Mouse (Mus musculus): ENCODE measurements around the gene Eef1akmt4.

The Eef1akmt4 gene

DNA sequence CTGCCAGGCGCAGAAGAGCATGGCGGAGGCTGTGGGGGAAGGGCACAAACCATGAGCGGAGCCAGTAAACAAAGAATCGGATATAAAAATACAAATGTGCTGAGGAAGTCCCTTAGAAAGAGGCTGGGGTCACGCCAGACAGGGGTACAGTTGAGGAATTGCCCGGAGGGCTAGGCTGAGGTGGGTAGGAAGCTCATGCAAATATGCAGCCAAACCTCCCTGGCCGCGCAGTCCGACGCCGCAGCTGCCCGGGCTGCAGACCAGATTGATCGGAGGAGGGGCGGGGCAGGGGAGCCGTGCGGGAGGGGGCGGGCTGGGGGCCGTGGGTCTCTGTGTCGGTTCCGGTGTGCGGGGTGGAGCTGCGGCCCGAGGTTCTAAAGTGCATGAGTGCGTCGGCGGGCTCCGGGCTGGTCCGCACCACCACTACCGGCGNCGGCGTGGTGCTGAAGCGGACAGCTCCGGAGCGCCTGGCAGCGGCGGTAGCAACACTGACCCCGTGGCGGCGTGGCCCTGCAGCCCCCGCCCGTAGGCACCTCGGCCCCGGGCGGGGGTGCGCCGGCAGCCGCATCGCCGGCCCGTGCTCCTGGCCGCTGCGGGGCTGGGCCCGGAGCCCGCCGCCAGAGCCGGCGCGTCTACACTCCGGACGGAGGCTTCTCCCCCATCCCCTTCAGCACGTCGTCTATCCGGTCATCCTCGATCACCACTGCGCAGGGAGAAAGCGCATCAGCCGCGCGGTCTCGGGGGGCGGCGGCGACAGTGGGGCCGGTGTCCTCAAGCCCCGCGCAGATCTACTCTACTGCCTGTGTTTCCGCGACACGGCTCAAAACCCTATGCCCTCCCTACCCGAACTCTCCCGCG lies 8.4 kb downstream of the Eef1akmt4 start:
- TF ChIP-seq GATA4 (IDR thresholded peaks at IDR 0.05; ENCODE audit: insufficient replicate concordance, low read length): no peak

GRCm38 (mm10) chr16:20620399-20620735 lies 9.0 kb downstream of the Eef1akmt4 start:
- TF ChIP-seq GATA4 (IDR thresholded peaks at IDR 0.05; ENCODE audit: insufficient replicate concordance, low read length): no peak

GRCm38 (mm10) chr16:20620751-20621190 lies 9.4 kb downstream of the Eef1akmt4 start:
- TF ChIP-seq GATA4 (IDR thresholded peaks at IDR 0.05; ENCODE audit: insufficient replicate concordance, low read length): no peak

GRCm38 (mm10) chr16:20621191-20621990 lies 10.0 kb downstream of the Eef1akmt4 start, which contains the start of gene Camk2n2:
TSS of gene Camk2n2 (minus strand) at chr16:20621287.
- no peak for TF ChIP-seq GATA4 (IDR thresholded peaks at IDR 0.05; ENCODE audit: insufficient replicate concordance, low read length)

- TF ChIP-seq GATA4 (IDR thresholded peaks at IDR 0.05; ENCODE audit: insufficient replicate concordance, low read length): no peak
Measured at GRCm38 (mm10) chr16:20621991-20622685, 10.7 kb downstream of the Eef1akmt4 start.

DNA sequence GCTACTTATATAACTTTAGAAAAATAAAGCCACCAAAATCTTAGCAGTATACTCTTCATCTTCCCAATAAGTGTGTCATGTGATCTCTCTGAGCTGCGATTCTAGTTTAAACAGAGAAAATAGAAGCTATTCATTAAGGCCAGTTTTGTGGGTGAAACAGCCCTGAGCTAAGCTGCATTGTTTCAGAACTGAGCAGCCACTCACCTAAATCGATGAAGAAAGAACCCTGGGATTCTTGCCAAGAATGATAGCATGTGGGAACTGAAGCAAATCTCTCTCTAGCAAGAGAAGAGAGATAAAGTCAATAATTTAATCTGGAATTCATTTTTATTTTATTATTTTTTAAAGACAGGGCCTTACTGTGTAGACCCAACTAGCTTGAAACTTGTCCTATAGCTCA lies 11.8 kb downstream of the Eef1akmt4 start:
- no peak for TF ChIP-seq GATA4 (IDR thresholded peaks at IDR 0.05; ENCODE audit: insufficient replicate concordance, low read length)

DNA sequence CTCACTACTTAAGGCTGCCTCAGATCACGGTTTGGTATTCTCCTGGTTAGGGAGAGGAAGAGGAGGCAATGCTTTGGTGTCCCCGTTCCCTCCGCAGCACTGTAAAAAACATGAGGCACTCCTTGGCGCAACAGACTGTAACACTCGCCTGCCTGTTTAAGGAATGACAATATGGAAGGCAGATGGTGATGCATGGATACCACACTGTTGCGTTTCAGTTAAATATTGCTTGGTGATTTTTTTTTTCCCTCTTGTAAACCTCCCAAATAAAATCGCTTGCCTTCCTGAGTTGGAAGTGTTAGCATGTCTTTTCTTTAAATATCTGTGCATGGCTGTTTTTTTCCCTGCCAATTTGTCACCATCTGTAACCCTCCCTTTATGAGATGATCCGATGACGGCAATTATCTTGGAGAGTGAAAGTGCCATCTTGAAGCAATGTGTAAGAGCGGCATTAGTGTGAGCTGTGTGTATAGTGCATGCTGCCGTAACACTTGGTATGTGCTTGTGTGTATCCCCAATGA lies 17.5 kb downstream of the Eef1akmt4 start:
- no peak for TF ChIP-seq GATA4 (IDR thresholded peaks at IDR 0.05; ENCODE audit: insufficient replicate concordance, low read length)

DNA sequence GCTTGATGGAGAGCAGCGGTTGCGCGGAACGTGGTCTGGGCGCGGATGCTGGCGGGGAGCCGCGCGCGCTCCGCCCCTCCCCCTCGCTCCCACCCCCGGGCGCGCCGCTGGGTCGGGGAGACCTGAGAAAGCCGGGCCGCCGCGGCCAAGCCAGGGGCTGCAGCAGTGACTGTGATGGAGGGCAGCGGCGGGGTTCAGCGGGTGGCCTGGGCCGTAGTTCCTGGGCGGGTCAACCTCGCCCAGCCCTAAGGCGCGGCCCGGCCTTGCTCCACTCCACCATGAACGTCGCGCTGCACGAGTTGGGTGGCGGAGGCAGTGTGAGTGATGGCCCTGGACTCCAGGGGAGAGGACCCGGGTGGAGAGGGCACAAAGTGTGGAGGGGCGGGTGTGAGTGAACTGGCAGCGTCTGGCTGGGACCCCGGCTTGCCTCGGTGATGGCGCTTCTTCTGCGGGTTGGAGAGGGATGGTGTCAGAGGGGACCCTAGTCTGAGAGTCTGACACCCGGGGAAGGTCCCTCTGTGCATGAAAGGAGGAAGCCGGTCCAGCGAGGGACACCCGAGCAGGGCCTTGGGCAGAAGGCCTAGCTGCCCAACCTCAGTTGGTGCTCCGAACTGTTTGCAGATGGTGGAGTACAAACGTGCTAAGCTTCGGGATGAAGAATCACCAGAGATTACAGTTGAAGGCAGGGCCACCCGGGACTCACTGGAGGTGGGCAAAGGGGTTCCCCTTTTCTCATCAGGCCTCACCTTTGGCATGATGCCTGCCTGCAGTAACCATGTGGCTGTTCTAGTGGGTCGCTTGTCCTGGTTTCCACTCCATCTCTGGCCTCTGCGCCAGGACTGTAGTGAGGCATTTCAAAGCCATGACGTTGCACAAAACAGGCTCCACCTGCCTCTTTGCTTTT lies 18.6 kb downstream of the Eef1akmt4 start, which contains the start of gene Ece2:
Ece2 (plus strand) TSS at position 98 of the 904 bp plus-strand sequence.
- no peak for TF ChIP-seq GATA4 (IDR thresholded peaks at IDR 0.05; ENCODE audit: insufficient replicate concordance, low read length)

DNA sequence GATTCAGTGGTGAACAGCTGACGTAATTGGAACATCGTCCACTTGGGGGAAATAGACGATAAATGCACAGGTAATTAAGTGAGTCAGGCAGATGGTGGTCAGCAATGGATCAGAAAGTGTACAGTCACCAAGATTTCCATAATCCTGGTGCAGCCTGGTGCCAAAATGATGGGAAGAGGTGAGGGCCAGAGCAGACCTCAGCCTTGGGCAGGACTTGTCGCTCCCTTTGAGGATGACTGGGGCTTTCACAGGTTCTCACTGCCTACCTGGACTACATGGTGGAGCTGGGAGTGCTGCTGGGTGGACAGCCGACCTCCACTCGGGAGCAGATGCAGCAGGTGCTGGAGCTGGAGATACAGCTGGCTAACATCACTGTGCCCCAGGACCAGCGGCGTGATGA lies 26.0 kb downstream of the Eef1akmt4 start:
- no peak for TF ChIP-seq GATA4 (IDR thresholded peaks at IDR 0.05; ENCODE audit: insufficient replicate concordance, low read length)

- no peak for TF ChIP-seq GATA4 (IDR thresholded peaks at IDR 0.05; ENCODE audit: insufficient replicate concordance, low read length)
Measured at GRCm38 (mm10) chr16:20638367-20638766, 27.0 kb downstream of the Eef1akmt4 start.

DNA sequence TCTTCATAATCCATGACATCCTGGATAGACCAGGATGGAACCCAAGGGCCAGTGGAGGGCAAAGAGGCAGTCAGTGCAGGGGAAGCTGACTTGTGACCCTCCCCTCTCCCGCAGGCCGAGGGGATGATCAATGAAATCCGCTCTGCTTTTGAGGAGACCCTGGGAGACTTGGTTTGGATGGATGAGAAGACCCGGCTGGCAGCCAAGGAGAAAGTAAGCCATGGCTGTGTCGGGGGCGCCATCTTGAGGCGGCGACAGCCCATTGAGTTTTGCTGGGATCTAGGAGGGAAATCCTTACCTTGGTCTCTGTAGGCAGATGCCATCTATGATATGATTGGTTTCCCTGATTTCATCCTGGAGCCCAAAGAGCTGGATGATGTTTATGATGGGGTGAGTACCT lies 30.8 kb downstream of the Eef1akmt4 start:
- no peak for TF ChIP-seq GATA4 (IDR thresholded peaks at IDR 0.05; ENCODE audit: insufficient replicate concordance, low read length)

- no peak for TF ChIP-seq GATA4 (IDR thresholded peaks at IDR 0.05; ENCODE audit: insufficient replicate concordance, low read length)
Measured at GRCm38 (mm10) chr16:20643911-20644310, 32.5 kb downstream of the Eef1akmt4 start.

GRCm38 (mm10) chr16:20651076-20651946 lies 39.9 kb downstream of the Eef1akmt4 start, which contains the start of gene Psmd2:
TSS of gene Psmd2 (plus strand) at chr16:20651652.
- TF ChIP-seq GATA4 (IDR thresholded peaks at IDR 0.05; ENCODE audit: insufficient replicate concordance, low read length): no peak; the same call in 1 of the 2 replicates
